Mouse (Mus musculus) left cerebral cortex, adult 2 months (tissue): ENCODE results near the gene Tfap2d. TPM values are rescaled to one million over a fixed set of nuclear protein-coding genes. Genes with fewer than 3 reads are reported as not detected.

ENCODE experiments used
- DNase-seq, 2 experiments: peaks; one replicate each; pipeline ENCODE4 v3.0.0; 2021 to 2022; ENCODE audit warnings: low spot score in 2 of 2, mixed read lengths in 1 of 2; ENCODE audit errors: extremely low spot score in 1 of 2
- H3K27ac ChIP-seq: fragments of 200-600 bp; 2 replicates; pipeline ENCODE4 v1.8.1; 2022
- H3K4me3 ChIP-seq: fragments of 200-600 bp; 2 replicates; pipeline ENCODE4 v1.8.1; 2022
- CTCF ChIP-seq: fragments of 200-600 bp; IDR thresholded peaks from 2 replicates; pipeline ENCODE4 v1.8.1; 2022; ENCODE audit warnings: antibody characterized with exemption, mild to moderate bottlenecking, moderate library complexity
- intact Hi-C: fragments of 180-260 bp; cut with DNase I; formaldehyde crosslinking; loops from one replicate; pipeline ENCODE4 v1.15.1; 2025
- long read RNA-seq, 2 experiments: library from polyadenylated mRNA; stranded (forward); transcript quantifications; one replicate each; pipeline ENCODE4 v2.0.0; 2021; ENCODE audit warnings: borderline mapping rate in 2 of 2
- total RNA-seq, 2 experiments: library from RNA; stranded (reverse); gene quantifications; 2 replicates each; pipeline ENCODE4 v1.2.3; 2021

Tfap2d gene
- 1 to 10 TPM; 1.4 to 2.2 TPM for total RNA-seq
- long read RNA-seq, experiment 1, partial matches to known transcripts: 1 of 2 reads
- long read RNA-seq, experiment 1, other reads (novel, unspliced or antisense): 1 of 2 reads
- long read RNA-seq, experiment 2, partial matches to known transcripts: 1 of 1 reads
- long read RNA-seq, experiment 2, other reads (novel, unspliced or antisense): 0 of 1 reads

GRCm38 (mm10) chr1:19102631-19103030, at the start of gene Tfap2d:
Gene Tfap2d, plus strand, starts transcription at chr1:19103022.
- Histone ChIP-seq H3K4me3 (no peak within 1 kb of the TSS), H3K27ac (no peak within 1 kb of the TSS)
- intact Hi-C loops: loop anchor here (5.0 kb wide), 1 partner anchor 125 kb away; no protein-coding TSS in a partner anchor
- no peak for DNase-seq
- no peak for TF ChIP-seq CTCF

GRCm38 (mm10) chr1:19056300-19056699, 46.5 kb upstream of the Tfap2d start:
- DNase-seq: no peak
- intact Hi-C loops: loop anchor here (2.0 kb wide), 1 partner anchor 697 kb away; no protein-coding TSS in a partner anchor
- TF ChIP-seq CTCF: peak; percentile 59
- Histone ChIP-seq H3K4me3 (no peak overlapping the region), H3K27ac (no peak overlapping the region)

- Histone ChIP-seq H3K27ac (no peak overlapping the region), H3K4me3 (no peak overlapping the region)
- intact Hi-C loops: loop anchor here (2.0 kb wide), 1 partner anchor 698 kb away; no protein-coding TSS in a partner anchor
- DNase-seq: no peak
- TF ChIP-seq CTCF: no peak
Measured at GRCm38 (mm10) chr1:19056861-19057260, 46.0 kb upstream of the Tfap2d start.

GRCm38 (mm10) chr1:19088078-19088477, 14.7 kb upstream of the Tfap2d start:
- Histone ChIP-seq H3K27ac (no peak overlapping the region), H3K4me3 (no peak overlapping the region)
- intact Hi-C loops: no loop called here
- DNase-seq: no peak
- TF ChIP-seq CTCF: no peak

- no peak overlapping the region for H3K4me3 ChIP-seq
Measured at GRCm38 (mm10) chr1:19096921-19097320, 5.9 kb upstream of the Tfap2d start.

GRCm38 (mm10) chr1:19103316-19103715, 494 bp downstream of the Tfap2d start:
- TF ChIP-seq CTCF: no peak
- H3K27ac ChIP-seq: no peak overlapping the region
- DNase-seq: no peak
- intact Hi-C loops: loop anchor here (5.0 kb wide), 1 partner anchor 124 kb away; no protein-coding TSS in a partner anchor
- no peak overlapping the region for H3K4me3 ChIP-seq

More at GRCm38 (mm10) chr1:19096921-19097320, 5.9 kb upstream of the Tfap2d start:
- intact Hi-C loops: no loop called here
- no peak for DNase-seq
- H3K27ac ChIP-seq: no peak overlapping the region
- TF ChIP-seq CTCF: no peak

GRCm38 (mm10) chr1:19103776-19104142, 937 bp downstream of the Tfap2d start:
- Histone ChIP-seq H3K4me3 (no peak overlapping the region), H3K27ac (no peak overlapping the region)
- DNase-seq: no peak
- intact Hi-C loops: loop anchor here (5.0 kb wide), 1 partner anchor 124 kb away; no protein-coding TSS in a partner anchor
- no peak for TF ChIP-seq CTCF

GRCm38 (mm10) chr1:19104143-19104857, 1.5 kb downstream of the Tfap2d start:
- TF ChIP-seq CTCF: no peak
- no peak overlapping the region for H3K27ac ChIP-seq
- no peak overlapping the region for H3K4me3 ChIP-seq
- intact Hi-C loops: loop anchor here (5.0 kb wide), 1 partner anchor 123 kb away; no protein-coding TSS in a partner anchor
- DNase-seq: no peak

GRCm38 (mm10) chr1:19106401-19106800, 3.6 kb downstream of the Tfap2d start:
- DNase-seq: no peak
- intact Hi-C loops: no loop called here
- Histone ChIP-seq H3K4me3 (no peak overlapping the region), H3K27ac (no peak overlapping the region)
- no peak for TF ChIP-seq CTCF

GRCm38 (mm10) chr1:19106841-19107800, 4.3 kb downstream of the Tfap2d start:
- Histone ChIP-seq H3K27ac (no peak overlapping the region), H3K4me3 (no peak overlapping the region)
- DNase-seq: no peak
- no peak for TF ChIP-seq CTCF
- intact Hi-C loops: no loop called here

GRCm38 (mm10) chr1:19107801-19108200, 5.0 kb downstream of the Tfap2d start:
- no peak for TF ChIP-seq CTCF
- intact Hi-C loops: no loop called here
- Histone ChIP-seq H3K4me3 (no peak overlapping the region), H3K27ac (no peak overlapping the region)
- no peak for DNase-seq
